Mouse (Mus musculus) urinary bladder, postnatal 4 days (tissue): ENCODE measurements around the gene Fbxo24.

Source experiments
- DNase-seq, 2 experiments: peaks; one replicate each; pipeline ENCODE4 v3.0.0; 2021 to 2022; ENCODE audit warnings: low spot score in 2 of 2

Fbxo24 gene

GRCm38 (mm10) chr5:137601365-137601729, 27.5 kb downstream of the Fbxo24 start:
- DNase-seq, result no peak

GRCm38 (mm10) chr5:137600619-137601364, 28.0 kb downstream of the Fbxo24 start, which contains the start of gene Mospd3:
TSS of gene Mospd3 (minus strand) at chr5:137601058.
- peak; percentile 93 to 97 for DNase-seq

GRCm38 (mm10) chr5:137600281-137600618, 28.6 kb downstream of the Fbxo24 start:
- no peak for DNase-seq

- DNase-seq, result no peak
These were observed 29.2 kb downstream of the Fbxo24 start for GRCm38 (mm10) chr5:137599600-137599999.

- DNase-seq, result no peak
These were observed 30.5 kb downstream of the Fbxo24 start for GRCm38 (mm10) chr5:137598100-137598826.

GRCm38 (mm10) chr5:137597625-137598024, 31.2 kb downstream of the Fbxo24 start:
- DNase-seq, result no peak

- no peak for DNase-seq
These were observed 32.1 kb downstream of the Fbxo24 start for GRCm38 (mm10) chr5:137596601-137597261.

- no peak for DNase-seq
These were observed 32.9 kb downstream of the Fbxo24 start for GRCm38 (mm10) chr5:137595921-137596320.

- no peak for DNase-seq
These were observed 38.3 kb downstream of the Fbxo24 start for GRCm38 (mm10) chr5:137590507-137590906.

GRCm38 (mm10) chr5:137584976-137585375, 43.8 kb downstream of the Fbxo24 start:
- DNase-seq, result peak in 1 of 2 experiments; percentile 75

- peak in 1 of 2 experiments; percentile 51 for DNase-seq
These were observed 45.1 kb downstream of the Fbxo24 start for GRCm38 (mm10) chr5:137583670-137584169.

- DNase-seq, result no peak
These were observed 46.1 kb downstream of the Fbxo24 start for GRCm38 (mm10) chr5:137582702-137583101.

GRCm38 (mm10) chr5:137580246-137580645, 48.6 kb downstream of the Fbxo24 start:
- DNase-seq, result no peak

- DNase-seq, result no peak
These were observed 54.3 kb downstream of the Fbxo24 start for GRCm38 (mm10) chr5:137574470-137574901.

- no peak for DNase-seq
These were observed 57.9 kb downstream of the Fbxo24 start for GRCm38 (mm10) chr5:137570691-137571586.

GRCm38 (mm10) chr5:137570181-137570580, 58.6 kb downstream of the Fbxo24 start:
- DNase-seq, result no peak

- no peak for DNase-seq
These were observed 59.1 kb downstream of the Fbxo24 start, which contains the start of gene Tfr2 for GRCm38 (mm10) chr5:137569665-137570064. TSS of gene Tfr2 (plus strand) at chr5:137569840.

GRCm38 (mm10) chr5:137569031-137569430, 59.8 kb downstream of the Fbxo24 start:
- DNase-seq, result no peak

- no peak for DNase-seq
These were observed 60.5 kb downstream of the Fbxo24 start for GRCm38 (mm10) chr5:137568223-137568798.

- no peak for DNase-seq
These were observed 62.4 kb downstream of the Fbxo24 start for GRCm38 (mm10) chr5:137566416-137566815.

- DNase-seq, result no peak
These were observed 63.1 kb downstream of the Fbxo24 start for GRCm38 (mm10) chr5:137565744-137566143.
